Mouse (Mus musculus) limb, embryonic 10.5 days (tissue): Measurements from ENCODE around the gene Fam208b. TPM values are rescaled to one million over a fixed set of nuclear protein-coding genes. Genes with fewer than 3 reads are reported as not detected.
A peak's percentile ranks its signal among the peaks of the same experiment; 100 is the strongest.
"Not testable (repeated sequence)": the region's sequence is repeated elsewhere in the genome, so short reads cannot be mapped to it uniquely, and the experiment has no call there.

Source experiments
- DNase-seq: peaks from one replicate; pipeline ENCODE4 v3.0.0-alpha.2; 2017; ENCODE audit warnings: low spot score
- H3K27ac ChIP-seq: fragments of 300-500 bp; sonication (generic); 2 replicates; pipeline ENCODE4 v1.5.1; 2016; ENCODE audit warnings: mild to moderate bottlenecking
- H3K27me3 ChIP-seq: fragments of 300-500 bp; sonication (generic); 2 replicates; pipeline ENCODE4 v1.6.1; 2016; ENCODE audit warnings: low read depth, mild to moderate bottlenecking; ENCODE audit not compliant: poor library complexity, severe bottlenecking
- H3K36me3 ChIP-seq: fragments of 300-500 bp; sonication (generic); 2 replicates; pipeline ENCODE4 v1.6.1; 2016; ENCODE audit warnings: mild to moderate bottlenecking, moderate library complexity
- H3K4me1 ChIP-seq: fragments of 300-500 bp; sonication (generic); 2 replicates; pipeline ENCODE4 v1.6.1; 2016
- H3K4me3 ChIP-seq: fragments of 300-500 bp; sonication (generic); 2 replicates; pipeline ENCODE4 v1.5.1; 2016; ENCODE audit warnings: mild to moderate bottlenecking, moderate library complexity
- H3K9me3 ChIP-seq: fragments of 300-500 bp; sonication (generic); replicated peaks from 2 replicates; pipeline ENCODE4 v1.6.1; 2016; ENCODE audit warnings: mild to moderate bottlenecking
- WGBS: fragments of 180-500 bp; shearing (Covaris S2); methylation state at CpG from one replicate; pipeline ENCODE4 v1.1.7; 2016; 5-methylcytosine and 5-hydroxymethylcytosine counted together
- polyA plus RNA-seq: library from polyadenylated mRNA; unstranded; fragments of >200 nt; fragmentation: Nextera tagmentation; extraction: Ambion mirVana; gene quantifications from 2 replicates; pipeline ENCODE4 v1.2.1, GENCODE M21; 2016

The Fam208b gene
- polyA plus RNA-seq, 1 experiment from 2014 or later: 25.8 TPM

GRCm38 (mm10) chr13:3544077-3544874 is 66.6 kb downstream of the Fam208b start:
- H3K4me1 ChIP-seq: peaks cover 12% of the 10 kb centered on the region
- no peaks in the 10 kb centered on the region for H3K27me3 ChIP-seq
- no peaks in the 10 kb centered on the region for H3K9me3 ChIP-seq
- H3K27ac ChIP-seq: no peak overlapping the region
- DNase-seq: no peak
- no peak overlapping the region for H3K4me3 ChIP-seq
- 94% methylated on average over 4 of the region's 4 CpGs for WGBS
- H3K36me3 ChIP-seq: peaks cover 29% of the 10 kb centered on the region

- Histone ChIP-seq H3K4me1 (peaks cover 20% of the 10 kb centered on the region), H3K36me3 (peaks cover 9% of the 10 kb centered on the region)
- WGBS: 95% methylated on average over 2 of the region's 2 CpGs
Measured at GRCm38 (mm10) chr13:3541159-3541782, 69.6 kb downstream of the Fam208b start.

GRCm38 (mm10) chr13:3540166-3540565 is 70.7 kb downstream of the Fam208b start:
- H3K27ac ChIP-seq: no peak overlapping the region
- H3K27me3 ChIP-seq: no peaks in the 10 kb centered on the region
- no peak for DNase-seq
- no peaks in the 10 kb centered on the region for H3K9me3 ChIP-seq
- WGBS: 31% methylated on average over 2 of the region's 2 CpGs
- peaks cover 20% of the 10 kb centered on the region for H3K4me1 ChIP-seq
- peaks cover 2% of the 10 kb centered on the region; the same call in 1 of the 2 replicates for H3K36me3 ChIP-seq
- H3K4me3 ChIP-seq: peak overlapping the region; percentile 95

More at GRCm38 (mm10) chr13:3541159-3541782, 69.6 kb downstream of the Fam208b start:
- Histone ChIP-seq H3K27me3 (no peaks in the 10 kb centered on the region), H3K9me3 (no peaks in the 10 kb centered on the region), H3K4me3 (no peak overlapping the region), H3K27ac (no peak overlapping the region)
- no peak for DNase-seq

- 4% methylated on average over 15 of the region's 15 CpGs for WGBS
- no peaks in the 10 kb centered on the region for H3K9me3 ChIP-seq
- no peaks in the 10 kb centered on the region for H3K27me3 ChIP-seq
- peaks cover 20% of the 10 kb centered on the region for H3K4me1 ChIP-seq
- H3K36me3 ChIP-seq: peaks cover 2% of the 10 kb centered on the region; the same call in 1 of the 2 replicates
- DNase-seq: no peak
- peak overlapping the region; percentile 95 for H3K4me3 ChIP-seq
- H3K27ac ChIP-seq: peak overlapping the region; percentile 98
Measured at GRCm38 (mm10) chr13:3538969-3539562, 71.8 kb downstream of the Fam208b start.

GRCm38 (mm10) chr13:3538223-3538968 is 72.5 kb downstream of the Fam208b start:
- under 1% methylated on average over 59 of the region's 59 CpGs for WGBS
- Histone ChIP-seq H3K4me1 (peaks cover 20% of the 10 kb centered on the region), H3K4me3 (peak overlapping the region; percentile 95), H3K27ac (peak overlapping the region; percentile 98), H3K36me3 (peaks cover 2% of the 10 kb centered on the region; the same call in 1 of the 2 replicates), H3K9me3 (no peaks in the 10 kb centered on the region), H3K27me3 (no peaks in the 10 kb centered on the region)
- DNase-seq: peak; percentile 74

- peaks cover 20% of the 10 kb centered on the region for H3K4me1 ChIP-seq
- no peaks in the 10 kb centered on the region for H3K36me3 ChIP-seq
- peak within 1 kb of the TSS; percentile 95 for H3K4me3 ChIP-seq
- H3K27ac ChIP-seq: peak within 1 kb of the TSS; percentile 98
- no peaks in the 10 kb centered on the region for H3K27me3 ChIP-seq
- no peaks in the 10 kb centered on the region for H3K9me3 ChIP-seq
- DNase-seq: peak; percentile 94
- WGBS: 2% methylated on average over 43 of the region's 47 CpGs
Measured at GRCm38 (mm10) chr13:3537594-3538222, 73.2 kb downstream of the Fam208b start, which contains the start of gene Gdi2. TSS of gene Gdi2 (plus strand) at chr13:3538063.

GRCm38 (mm10) chr13:3534146-3534545 is 76.8 kb downstream of the Fam208b start:
- peaks cover 8% of the 10 kb centered on the region; the same call in 1 of the 2 replicates for H3K4me1 ChIP-seq
- no peaks in the 10 kb centered on the region for H3K27me3 ChIP-seq
- WGBS: 89% methylated on average over 4 of the region's 4 CpGs
- no peaks in the 10 kb centered on the region for H3K36me3 ChIP-seq
- H3K9me3 ChIP-seq: no peaks in the 10 kb centered on the region
- DNase-seq: no peak
- no peak overlapping the region for H3K27ac ChIP-seq
- H3K4me3 ChIP-seq: no peak overlapping the region

GRCm38 (mm10) chr13:3532451-3532850 is 78.5 kb downstream of the Fam208b start:
- no peak for DNase-seq
- no peak overlapping the region for H3K27ac ChIP-seq
- H3K4me3 ChIP-seq: no peak overlapping the region
- 70% methylated on average over 4 of the region's 4 CpGs for WGBS
- H3K36me3 ChIP-seq: no peaks in the 10 kb centered on the region
- no peaks in the 10 kb centered on the region for H3K9me3 ChIP-seq
- H3K27me3 ChIP-seq: no peaks in the 10 kb centered on the region
- H3K4me1 ChIP-seq: peaks cover 7% of the 10 kb centered on the region; the same call in 1 of the 2 replicates

GRCm38 (mm10) chr13:3531692-3532320 is 79.1 kb downstream of the Fam208b start:
- no peak for DNase-seq
- no peak overlapping the region for H3K27ac ChIP-seq
- H3K27me3 ChIP-seq: no peaks in the 10 kb centered on the region
- no peak overlapping the region for H3K4me3 ChIP-seq
- H3K36me3 ChIP-seq: no peaks in the 10 kb centered on the region
- H3K9me3 ChIP-seq: no peaks in the 10 kb centered on the region
- H3K4me1 ChIP-seq: peaks cover under 1% of the 10 kb centered on the region; the same call in 1 of the 2 replicates
- WGBS: 52% methylated on average over 10 of the region's 10 CpGs

- H3K4me3 ChIP-seq, H3K9me3 ChIP-seq, H3K4me1 ChIP-seq, DNase-seq, H3K36me3 ChIP-seq, H3K27me3 ChIP-seq, H3K27ac ChIP-seq: not testable (repeated sequence)
- WGBS: 70% methylated on average over 2 of the region's 2 CpGs
Measured at GRCm38 (mm10) chr13:3531176-3531575, 79.7 kb downstream of the Fam208b start.

GRCm38 (mm10) chr13:3530451-3530850 is 80.5 kb downstream of the Fam208b start:
- WGBS: 80% methylated on average over 3 of the region's 3 CpGs
- H3K4me1 ChIP-seq: no peaks in the 10 kb centered on the region
- no peak for DNase-seq
- no peaks in the 10 kb centered on the region for H3K9me3 ChIP-seq
- no peaks in the 10 kb centered on the region for H3K27me3 ChIP-seq
- no peak overlapping the region for H3K27ac ChIP-seq
- H3K4me3 ChIP-seq: no peak overlapping the region
- no peaks in the 10 kb centered on the region for H3K36me3 ChIP-seq

- Histone ChIP-seq H3K27ac (no peak overlapping the region), H3K4me3 (no peak overlapping the region), H3K4me1 (no peaks in the 10 kb centered on the region), H3K36me3 (no peaks in the 10 kb centered on the region), H3K9me3 (no peaks in the 10 kb centered on the region), H3K27me3 (no peaks in the 10 kb centered on the region)
- no peak for DNase-seq
- 84% methylated on average over 8 of the region's 8 CpGs for WGBS
Measured at GRCm38 (mm10) chr13:3526328-3526727, 84.6 kb downstream of the Fam208b start.
